Mouse (Mus musculus): ENCODE measurements at regions not wholly inside any gene's neighbourhood (a gene's known extent, or its start where the extent isn't known, plus 50 kb on each side); places are given as distances from the start of the nearest gene placed in this dataset.

DNA sequence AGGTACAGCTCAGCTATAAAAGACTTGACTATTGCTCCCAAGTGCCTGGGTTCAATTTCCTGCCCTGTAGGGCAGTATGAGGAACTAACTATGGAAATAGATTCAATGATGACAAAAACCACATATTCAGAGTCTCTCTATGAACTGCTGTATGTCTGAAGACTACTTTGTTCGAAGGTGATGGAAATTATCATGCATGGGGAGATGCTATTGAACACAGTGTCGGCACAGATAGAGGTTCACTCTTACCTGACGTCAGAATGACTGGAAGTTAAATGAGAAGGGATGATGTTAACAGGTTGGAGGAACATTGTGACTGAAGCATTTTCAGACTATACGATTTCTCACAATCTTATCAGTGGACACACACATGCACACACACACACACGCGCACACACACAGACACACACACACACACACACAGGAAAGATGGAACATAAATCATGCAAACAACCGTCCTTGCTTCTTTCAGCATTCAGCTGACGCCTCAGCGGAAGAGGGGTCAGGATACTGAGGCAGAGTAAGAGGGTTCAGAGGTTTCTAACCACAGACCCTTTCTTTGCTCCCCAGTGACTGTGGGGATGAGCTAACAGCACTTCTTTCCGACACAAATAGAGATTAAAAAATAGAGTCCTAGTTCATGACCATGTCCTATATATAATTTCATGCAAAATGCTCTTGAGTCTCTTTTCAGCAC is 974.3 kb upstream of the Sel1l start:
- 69% methylated on average over 10 of the region's 10 CpGs for WGBS

GRCm38 (mm10) chr12:92818610-92819009 is 969.7 kb upstream of the Sel1l start:
- H3K36me3 ChIP-seq = no peaks in the 10 kb centered on the region
- no peaks in the 10 kb centered on the region for H3K4me1 ChIP-seq
- H3K9ac ChIP-seq = no peak overlapping the region
- H3K27me3 ChIP-seq = no peaks in the 10 kb centered on the region
- WGBS = 26% methylated on average over 3 of the region's 3 CpGs
- no peak overlapping the region for H3K4me2 ChIP-seq
- peak; percentile 69; the same call in 1 of the 2 replicates for ATAC-seq (replicated peaks; ENCODE audit: low FRiP score)
- H3K27ac ChIP-seq = no peak overlapping the region
- H3K9me3 ChIP-seq (replicated peaks) = no peaks in the 10 kb centered on the region
- no peak overlapping the region for H3K4me3 ChIP-seq (replicated peaks)

More for the DNA sequence above, 974.3 kb upstream of the Sel1l start:
- H3K4me3 ChIP-seq (replicated peaks) = no peak overlapping the region
- ATAC-seq (replicated peaks; ENCODE audit: low FRiP score) = no peak
- no peaks in the 10 kb centered on the region for H3K9me3 ChIP-seq (replicated peaks)
- H3K4me2 ChIP-seq = no peak overlapping the region
- H3K27me3 ChIP-seq = no peaks in the 10 kb centered on the region
- H3K36me3 ChIP-seq = no peaks in the 10 kb centered on the region
- no peak overlapping the region for H3K9ac ChIP-seq
- no peak overlapping the region for H3K27ac ChIP-seq
- H3K4me1 ChIP-seq = no peaks in the 10 kb centered on the region

GRCm38 (mm10) chr12:92801121-92801520 is 952.2 kb upstream of the Sel1l start:
- Histone ChIP-seq H3K4me2 (no peak overlapping the region), H3K27ac (no peak overlapping the region), H3K4me3 (replicated peaks) (no peak overlapping the region), H3K9me3 (replicated peaks) (no peaks in the 10 kb centered on the region), H3K36me3 (no peaks in the 10 kb centered on the region), H3K9ac (no peak overlapping the region), H3K27me3 (no peaks in the 10 kb centered on the region), H3K4me1 (no peaks in the 10 kb centered on the region)
- WGBS = 95% methylated on average over 1 of the region's 1 CpGs
- ATAC-seq (replicated peaks; ENCODE audit: low FRiP score) = no peak

DNA sequence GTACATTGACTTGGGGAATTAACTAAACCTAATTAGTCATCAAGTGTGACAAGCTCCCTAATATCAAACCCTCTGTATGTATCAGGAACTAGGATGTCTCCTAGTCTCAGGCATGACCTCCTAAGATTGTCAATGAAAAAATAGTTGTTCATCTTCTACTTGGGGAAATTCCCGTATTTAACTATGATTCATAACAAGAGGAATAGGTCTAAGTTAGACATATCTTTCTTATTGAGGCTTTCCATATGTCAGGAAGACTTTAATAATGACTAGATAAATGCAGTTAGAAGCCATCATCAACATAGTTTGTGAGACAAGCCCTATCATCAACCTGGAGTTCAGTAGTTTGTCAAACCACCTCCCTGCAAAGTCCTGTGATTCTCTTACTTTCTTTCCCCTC is 934.4 kb upstream of the Sel1l start:
- no peak overlapping the region for H3K9ac ChIP-seq
- H3K4me1 ChIP-seq = no peaks in the 10 kb centered on the region
- no peaks in the 10 kb centered on the region for H3K27me3 ChIP-seq
- H3K36me3 ChIP-seq = no peaks in the 10 kb centered on the region
- 79% methylated on average over 1 of the region's 1 CpGs for WGBS
- H3K9me3 ChIP-seq (replicated peaks) = no peaks in the 10 kb centered on the region
- H3K4me3 ChIP-seq (replicated peaks) = no peak overlapping the region
- H3K4me2 ChIP-seq = no peak overlapping the region
- no peak for ATAC-seq (replicated peaks; ENCODE audit: low FRiP score)
- no peak overlapping the region for H3K27ac ChIP-seq

GRCm38 (mm10) chr12:92779695-92780292 is 930.8 kb upstream of the Sel1l start:
- Histone ChIP-seq H3K9me3 (replicated peaks) (no peaks in the 10 kb centered on the region), H3K27ac (no peak overlapping the region), H3K4me2 (no peak overlapping the region), H3K27me3 (no peaks in the 10 kb centered on the region), H3K9ac (no peak overlapping the region), H3K4me1 (no peaks in the 10 kb centered on the region), H3K4me3 (replicated peaks) (no peak overlapping the region), H3K36me3 (no peaks in the 10 kb centered on the region)
- ATAC-seq (replicated peaks; ENCODE audit: low FRiP score) = no peak
- WGBS = 81% methylated on average over 3 of the region's 3 CpGs

DNA sequence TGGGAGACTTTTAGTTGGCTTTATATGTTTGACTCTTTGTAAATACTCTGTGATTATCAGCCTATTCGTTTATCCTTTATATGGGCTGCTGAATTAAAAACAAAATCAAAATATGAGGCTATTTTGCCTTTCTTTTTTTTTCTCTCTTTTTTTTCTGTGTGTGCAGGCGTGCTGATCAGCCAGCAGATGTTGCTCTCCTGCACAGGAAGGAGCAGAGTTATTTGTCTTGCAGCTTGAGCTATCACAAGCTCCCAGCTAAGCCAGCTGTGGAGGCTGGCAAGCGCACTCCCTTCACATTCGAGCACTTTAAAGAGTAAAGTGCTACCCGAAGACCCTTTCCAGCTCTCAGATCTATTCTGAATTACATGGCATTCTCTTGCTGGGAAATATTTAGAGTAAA is 926.7 kb upstream of the Sel1l start:
- H3K4me3 ChIP-seq (replicated peaks) = no peak overlapping the region
- no peaks in the 10 kb centered on the region for H3K36me3 ChIP-seq
- no peak overlapping the region for H3K27ac ChIP-seq
- H3K4me2 ChIP-seq = no peak overlapping the region
- H3K4me1 ChIP-seq = no peaks in the 10 kb centered on the region
- no peaks in the 10 kb centered on the region for H3K27me3 ChIP-seq
- H3K9me3 ChIP-seq (replicated peaks) = no peaks in the 10 kb centered on the region
- 55% methylated on average over 5 of the region's 5 CpGs for WGBS
- ATAC-seq (replicated peaks; ENCODE audit: low FRiP score) = no peak
- no peak overlapping the region for H3K9ac ChIP-seq

DNA sequence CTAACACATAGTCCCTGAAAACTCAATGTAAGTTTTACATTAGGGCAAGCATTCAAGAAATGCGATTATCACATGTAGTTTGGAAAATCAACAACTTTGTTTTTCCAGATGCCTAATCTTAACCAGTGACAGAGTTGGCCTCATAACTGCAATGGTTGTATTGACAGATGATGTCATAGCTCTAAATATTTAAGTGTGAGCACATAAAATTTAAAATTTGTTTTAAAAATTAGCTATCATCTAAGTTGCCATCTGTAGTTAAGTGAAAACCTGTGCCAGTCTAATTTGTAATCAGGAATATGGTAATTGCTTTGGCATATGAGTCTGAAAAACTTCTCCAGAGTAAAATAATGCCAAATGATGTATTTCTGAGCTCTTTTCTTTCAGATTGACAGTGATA is 899.6 kb upstream of the Sel1l start:
- ATAC-seq (replicated peaks; ENCODE audit: low FRiP score) = no peak
- WGBS = 89% methylated on average over 1 of the region's 1 CpGs
- Histone ChIP-seq H3K4me2 (no peak overlapping the region), H3K4me1 (no peaks in the 10 kb centered on the region), H3K27me3 (no peaks in the 10 kb centered on the region), H3K36me3 (no peaks in the 10 kb centered on the region), H3K9ac (no peak overlapping the region), H3K4me3 (replicated peaks) (no peak overlapping the region), H3K27ac (no peak overlapping the region), H3K9me3 (replicated peaks) (no peaks in the 10 kb centered on the region)

GRCm38 (mm10) chr12:92740818-92741217 is 891.9 kb upstream of the Sel1l start:
- Histone ChIP-seq H3K4me3 (replicated peaks) (no peak overlapping the region), H3K27ac (no peak overlapping the region), H3K9me3 (replicated peaks) (no peaks in the 10 kb centered on the region), H3K9ac (no peak overlapping the region), H3K36me3 (no peaks in the 10 kb centered on the region), H3K27me3 (no peaks in the 10 kb centered on the region), H3K4me2 (no peak overlapping the region), H3K4me1 (no peaks in the 10 kb centered on the region)
- ATAC-seq (replicated peaks; ENCODE audit: low FRiP score) = no peak
- 86% methylated on average over 3 of the region's 3 CpGs for WGBS

GRCm38 (mm10) chr12:92739196-92739595 is 890.2 kb upstream of the Sel1l start:
- H3K4me2 ChIP-seq = no peak overlapping the region
- H3K9ac ChIP-seq = no peak overlapping the region
- H3K27ac ChIP-seq = no peak overlapping the region
- H3K27me3 ChIP-seq = no peaks in the 10 kb centered on the region
- 66% methylated on average over 3 of the region's 3 CpGs for WGBS
- H3K4me3 ChIP-seq (replicated peaks) = no peak overlapping the region
- no peaks in the 10 kb centered on the region for H3K36me3 ChIP-seq
- ATAC-seq (replicated peaks; ENCODE audit: low FRiP score) = no peak
- H3K4me1 ChIP-seq = no peaks in the 10 kb centered on the region
- no peaks in the 10 kb centered on the region for H3K9me3 ChIP-seq (replicated peaks)

DNA sequence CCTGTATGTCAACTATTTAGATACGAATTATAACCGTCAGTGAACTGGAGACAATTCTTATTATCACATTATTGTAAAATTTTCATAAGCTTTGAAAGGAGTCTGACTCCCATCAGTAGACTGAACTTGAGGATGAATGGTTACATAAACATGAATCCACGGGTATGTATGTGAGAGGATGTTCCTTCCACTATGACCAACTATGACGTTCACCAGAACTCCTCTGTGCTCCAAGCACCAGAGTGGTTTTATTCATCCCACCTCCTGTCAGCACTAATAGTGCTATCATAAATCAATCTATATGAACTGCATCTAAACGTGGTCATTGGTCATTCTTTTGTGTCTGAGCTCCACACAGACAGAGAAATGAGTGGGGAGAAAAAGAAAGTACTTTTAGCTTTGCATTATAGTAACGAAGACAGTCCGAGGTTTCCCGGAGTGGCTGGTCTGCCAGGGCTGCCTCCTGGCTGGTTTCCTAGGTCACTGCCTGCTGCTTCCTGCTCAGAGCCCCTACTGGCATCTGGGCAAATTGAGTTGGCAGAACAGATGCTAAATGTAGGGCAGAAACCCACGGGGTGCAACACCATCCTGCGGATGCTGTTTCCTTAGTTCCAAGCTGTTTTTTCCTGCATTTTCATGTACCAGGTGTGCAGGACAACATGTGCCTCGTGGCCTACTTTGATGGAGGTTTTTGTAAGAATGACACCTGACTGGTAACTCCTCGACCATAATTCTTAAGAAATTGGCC is 888.8 kb upstream of the Sel1l start:
- no peaks in the 10 kb centered on the region for H3K36me3 ChIP-seq
- H3K4me3 ChIP-seq (replicated peaks) = no peak overlapping the region
- no peaks in the 10 kb centered on the region for H3K27me3 ChIP-seq
- no peak for ATAC-seq (replicated peaks; ENCODE audit: low FRiP score)
- H3K27ac ChIP-seq = no peak overlapping the region
- no peak overlapping the region for H3K9ac ChIP-seq
- no peaks in the 10 kb centered on the region for H3K9me3 ChIP-seq (replicated peaks)
- no peaks in the 10 kb centered on the region for H3K4me1 ChIP-seq
- H3K4me2 ChIP-seq = no peak overlapping the region
- 66% methylated on average over 12 of the region's 12 CpGs for WGBS

GRCm38 (mm10) chr12:92723022-92723421 is 874.1 kb upstream of the Sel1l start:
- Histone ChIP-seq H3K27ac (no peak overlapping the region), H3K36me3 (no peaks in the 10 kb centered on the region), H3K27me3 (no peaks in the 10 kb centered on the region), H3K9ac (no peak overlapping the region), H3K9me3 (replicated peaks) (no peaks in the 10 kb centered on the region), H3K4me1 (no peaks in the 10 kb centered on the region), H3K4me2 (no peak overlapping the region), H3K4me3 (replicated peaks) (no peak overlapping the region)
- 94% methylated on average over 3 of the region's 3 CpGs for WGBS
- ATAC-seq (replicated peaks; ENCODE audit: low FRiP score) = no peak

GRCm38 (mm10) chr12:92713415-92713814 is 864.5 kb upstream of the Sel1l start:
- Histone ChIP-seq H3K36me3 (no peaks in the 10 kb centered on the region), H3K27me3 (no peaks in the 10 kb centered on the region), H3K4me2 (no peak overlapping the region), H3K27ac (no peak overlapping the region), H3K4me3 (replicated peaks) (no peak overlapping the region), H3K9ac (no peak overlapping the region), H3K9me3 (replicated peaks) (no peaks in the 10 kb centered on the region), H3K4me1 (no peaks in the 10 kb centered on the region)
- no peak for ATAC-seq (replicated peaks; ENCODE audit: low FRiP score)
- 94% methylated on average over 16 of the region's 16 CpGs for WGBS

All from kidney, embryonic 15.5 days (tissue).